Mouse (Mus musculus) neural tube, embryonic 13.5 days (tissue): ENCODE measurements around the gene Cmas. TPM values are rescaled to one million over a fixed set of nuclear protein-coding genes. Genes with fewer than 3 reads are reported as not detected.
A peak's percentile ranks its signal among the peaks of the same experiment; 100 is the strongest.

Experiments
- ATAC-seq: fragments of 200-750 bp; cut with Nextera tagmentation; 2 replicates; pipeline ENCODE4 v1.8.0; 2017; ENCODE audit warnings: low read depth, mild to moderate bottlenecking, moderate TSS enrichment, moderate library complexity
- H3K27ac ChIP-seq: fragments of 300-500 bp; sonication (generic); replicated peaks from 2 replicates; pipeline ENCODE4 v1.5.1; 2015; ENCODE audit warnings: moderate library complexity, mild to moderate bottlenecking, inconsistent platforms
- H3K27me3 ChIP-seq: fragments of 300-500 bp; sonication (generic); 2 replicates; pipeline ENCODE4 v1.6.1; 2015; ENCODE audit warnings: mild to moderate bottlenecking, inconsistent platforms
- H3K36me3 ChIP-seq: fragments of 300-500 bp; sonication (generic); 2 replicates; pipeline ENCODE4 v1.6.1; 2015; ENCODE audit warnings: mild to moderate bottlenecking, inconsistent platforms
- H3K4me1 ChIP-seq: fragments of 300-500 bp; sonication (generic); replicated peaks from 2 replicates; pipeline ENCODE4 v1.6.1; 2015; ENCODE audit warnings: inconsistent platforms
- H3K4me2 ChIP-seq: fragments of 300-500 bp; sonication (generic); 2 replicates; pipeline ENCODE4 v1.6.1; 2015; ENCODE audit warnings: inconsistent platforms, mild to moderate bottlenecking, moderate library complexity
- H3K4me3 ChIP-seq: fragments of 300-500 bp; sonication (generic); 2 replicates; pipeline ENCODE4 v1.5.1; 2015; ENCODE audit warnings: mild to moderate bottlenecking, inconsistent platforms
- H3K9ac ChIP-seq: fragments of 300-500 bp; sonication (generic); 2 replicates; pipeline ENCODE4 v1.6.1; 2015; ENCODE audit warnings: moderate library complexity, mild to moderate bottlenecking, inconsistent platforms
- H3K9me3 ChIP-seq: fragments of 300-500 bp; sonication (generic); 2 replicates; pipeline ENCODE4 v1.6.1; 2016; ENCODE audit warnings: inconsistent platforms
- WGBS: fragments of 180-500 bp; shearing (Covaris S2); methylation state at CpG from one replicate; pipeline ENCODE4 v1.1.7; 2015; 5-methylcytosine and 5-hydroxymethylcytosine counted together
- polyA plus RNA-seq: library from polyadenylated mRNA; unstranded; fragments of >200 nt; fragmentation: Nextera tagmentation; extraction: Ambion mirVana; gene quantifications from 2 replicates; pipeline ENCODE4 v1.2.1, GENCODE M21; 2015

Cmas gene
- polyA plus RNA-seq, 1 experiment from 2014 or later = 174 TPM

- no peaks in the 10 kb centered on the region for H3K9me3 ChIP-seq
- no peak overlapping the region for H3K4me2 ChIP-seq
- no peak overlapping the region for H3K27ac ChIP-seq
- H3K4me3 ChIP-seq = no peak overlapping the region
- peak; percentile 60 for ATAC-seq
- no peaks in the 10 kb centered on the region for H3K27me3 ChIP-seq
- H3K9ac ChIP-seq = no peak overlapping the region
- WGBS = 50% methylated on average over 8 of the region's 8 CpGs
- no peaks in the 10 kb centered on the region for H3K4me1 ChIP-seq
- H3K36me3 ChIP-seq = no peaks in the 10 kb centered on the region
Observed at GRCm38 (mm10) chr6:142735302-142736005, 21.0 kb upstream of the Cmas start.

GRCm38 (mm10) chr6:142738225-142738624 lies 18.3 kb upstream of the Cmas start:
- Histone ChIP-seq H3K27me3 (no peaks in the 10 kb centered on the region), H3K27ac (no peak overlapping the region), H3K9me3 (no peaks in the 10 kb centered on the region), H3K4me2 (no peak overlapping the region), H3K9ac (no peak overlapping the region), H3K4me1 (no peaks in the 10 kb centered on the region), H3K36me3 (no peaks in the 10 kb centered on the region), H3K4me3 (no peak overlapping the region)
- 95% methylated on average over 2 of the region's 2 CpGs for WGBS
- no peak for ATAC-seq

DNA sequence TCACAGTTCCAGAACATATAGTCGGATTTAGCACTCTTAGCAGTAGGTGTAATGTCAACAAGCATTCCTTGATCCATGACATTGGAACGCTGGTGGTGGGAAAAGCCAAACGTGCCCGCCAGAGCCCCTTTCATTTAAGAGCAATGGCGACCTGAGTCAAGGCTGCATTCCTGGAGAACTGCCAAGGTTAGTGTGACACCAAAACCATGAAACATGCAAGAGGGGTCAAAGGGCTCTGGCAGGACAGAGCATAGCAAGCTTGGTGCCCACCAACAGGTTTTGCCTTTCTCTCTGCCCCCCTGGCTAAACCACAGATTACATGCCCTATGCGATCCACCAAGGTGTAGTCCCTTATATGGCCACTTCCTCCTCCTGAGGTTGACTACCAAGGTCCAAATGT lies 17.8 kb upstream of the Cmas start:
- no peaks in the 10 kb centered on the region for H3K36me3 ChIP-seq
- no peaks in the 10 kb centered on the region for H3K4me1 ChIP-seq
- H3K4me2 ChIP-seq = no peak overlapping the region
- ATAC-seq = no peak
- H3K4me3 ChIP-seq = no peak overlapping the region
- H3K27me3 ChIP-seq = no peaks in the 10 kb centered on the region
- H3K9me3 ChIP-seq = no peaks in the 10 kb centered on the region
- 78% methylated on average over 6 of the region's 6 CpGs for WGBS
- no peak overlapping the region for H3K27ac ChIP-seq
- no peak overlapping the region for H3K9ac ChIP-seq

DNA sequence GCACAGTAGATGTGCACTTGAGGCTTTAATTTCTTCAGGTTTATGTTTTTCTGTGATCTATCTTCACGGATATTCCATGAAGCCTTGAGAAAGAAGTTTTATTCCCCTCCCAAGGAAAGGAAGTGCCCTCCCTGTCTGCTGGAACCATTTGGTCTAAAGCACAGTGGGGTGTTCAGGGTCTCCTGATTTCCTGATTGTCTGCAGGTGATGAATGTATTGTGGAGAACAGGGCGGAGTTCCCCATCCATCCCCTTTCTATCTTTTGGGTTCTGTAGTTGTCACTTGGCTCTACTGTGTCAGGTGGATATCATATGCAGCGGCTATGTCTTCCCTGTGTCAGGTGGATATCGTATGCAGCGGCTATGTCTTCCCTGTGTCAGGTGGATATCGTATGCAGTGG lies 14.7 kb upstream of the Cmas start:
- Histone ChIP-seq H3K9me3 (no peaks in the 10 kb centered on the region), H3K36me3 (no peaks in the 10 kb centered on the region), H3K4me2 (no peak overlapping the region), H3K9ac (no peak overlapping the region), H3K4me3 (no peak overlapping the region), H3K4me1 (no peaks in the 10 kb centered on the region), H3K27ac (no peak overlapping the region), H3K27me3 (no peaks in the 10 kb centered on the region)
- WGBS = 87% methylated on average over 6 of the region's 6 CpGs
- no peak for ATAC-seq

DNA sequence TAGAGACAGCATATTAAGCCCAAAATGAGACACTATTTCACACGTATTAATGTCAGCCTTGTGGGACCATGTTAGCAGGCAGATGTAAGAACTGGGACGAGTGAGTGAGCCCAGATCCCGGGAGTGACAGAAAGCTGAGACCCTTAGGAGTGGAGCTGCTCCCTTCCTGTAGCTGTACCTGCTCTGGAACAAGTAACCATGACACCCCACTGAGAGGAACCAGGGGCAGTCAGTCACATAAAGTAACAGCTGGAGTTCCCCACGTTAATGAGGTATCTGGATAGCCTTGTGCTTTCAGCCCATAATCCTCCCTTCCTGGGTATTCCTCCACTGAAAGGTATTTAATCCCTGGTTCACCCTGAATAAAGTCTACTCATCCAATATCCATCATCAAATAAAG lies 13.3 kb upstream of the Cmas start:
- H3K4me2 ChIP-seq = no peak overlapping the region
- ATAC-seq = no peak
- no peaks in the 10 kb centered on the region for H3K36me3 ChIP-seq
- no peak overlapping the region for H3K9ac ChIP-seq
- no peak overlapping the region for H3K4me3 ChIP-seq
- no peak overlapping the region for H3K27ac ChIP-seq
- H3K4me1 ChIP-seq = no peaks in the 10 kb centered on the region
- H3K27me3 ChIP-seq = no peaks in the 10 kb centered on the region
- 70% methylated on average over 4 of the region's 4 CpGs for WGBS
- H3K9me3 ChIP-seq = no peaks in the 10 kb centered on the region

GRCm38 (mm10) chr6:142745484-142745883 lies 11.0 kb upstream of the Cmas start:
- 95% methylated on average over 5 of the region's 5 CpGs for WGBS
- Histone ChIP-seq H3K27me3 (no peaks in the 10 kb centered on the region), H3K9ac (no peak overlapping the region), H3K4me1 (no peaks in the 10 kb centered on the region), H3K9me3 (no peaks in the 10 kb centered on the region), H3K36me3 (no peaks in the 10 kb centered on the region), H3K27ac (no peak overlapping the region), H3K4me2 (no peak overlapping the region), H3K4me3 (no peak overlapping the region)
- no peak for ATAC-seq

- no peak overlapping the region for H3K27ac ChIP-seq
- no peak overlapping the region for H3K4me3 ChIP-seq
- no peaks in the 10 kb centered on the region for H3K27me3 ChIP-seq
- H3K4me2 ChIP-seq = no peak overlapping the region
- H3K9me3 ChIP-seq = no peaks in the 10 kb centered on the region
- no peak overlapping the region for H3K9ac ChIP-seq
- 86% methylated on average over 7 of the region's 7 CpGs for WGBS
- ATAC-seq = no peak
- no peaks in the 10 kb centered on the region for H3K36me3 ChIP-seq
- H3K4me1 ChIP-seq = no peaks in the 10 kb centered on the region
Observed at GRCm38 (mm10) chr6:142746765-142747164, 9.7 kb upstream of the Cmas start.

- 85% methylated on average over 2 of the region's 2 CpGs for WGBS
- H3K27me3 ChIP-seq = 0 out of 2 replicates have a peak, but pooled peaks cover under 1% of the 10 kb centered on the region
- no peak overlapping the region for H3K9ac ChIP-seq
- H3K27ac ChIP-seq = no peak overlapping the region
- H3K9me3 ChIP-seq = no peaks in the 10 kb centered on the region
- H3K4me1 ChIP-seq = no peaks in the 10 kb centered on the region
- H3K4me3 ChIP-seq = no peak overlapping the region
- no peak for ATAC-seq
- H3K36me3 ChIP-seq = no peaks in the 10 kb centered on the region
- H3K4me2 ChIP-seq = no peak overlapping the region
Observed at GRCm38 (mm10) chr6:142747165-142747564, 9.3 kb upstream of the Cmas start.

GRCm38 (mm10) chr6:142748057-142748708 lies 8.3 kb upstream of the Cmas start:
- Histone ChIP-seq H3K9me3 (no peaks in the 10 kb centered on the region), H3K4me1 (no peaks in the 10 kb centered on the region), H3K27ac (no peak overlapping the region), H3K27me3 (0 out of 2 replicates have a peak, but pooled peaks cover 7% of the 10 kb centered on the region), H3K4me3 (no peak overlapping the region), H3K4me2 (no peak overlapping the region), H3K9ac (no peak overlapping the region), H3K36me3 (no peaks in the 10 kb centered on the region)
- WGBS = 73% methylated on average over 8 of the region's 8 CpGs
- ATAC-seq = no peak

DNA sequence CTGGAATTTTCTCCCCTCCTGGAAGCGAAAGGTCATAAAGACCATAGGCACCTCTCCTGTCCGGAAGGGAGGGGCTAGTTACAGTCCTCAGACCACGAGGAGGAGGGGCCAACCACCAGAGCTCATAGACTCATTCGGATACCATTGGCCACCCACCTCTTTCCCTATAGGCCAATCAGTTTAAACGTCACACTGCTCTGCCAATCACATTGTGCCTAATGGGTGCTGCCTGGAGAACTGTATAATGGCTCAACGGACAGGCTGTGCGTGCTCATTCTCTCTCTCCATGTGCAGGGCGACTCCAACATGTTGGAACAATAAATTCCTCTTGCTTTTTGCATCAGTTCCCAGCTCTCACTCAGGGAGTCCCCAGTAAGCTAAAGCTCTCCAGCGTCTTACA lies 5.1 kb upstream of the Cmas start:
- WGBS = 38% methylated on average over 9 of the region's 9 CpGs
- peak; percentile 60 for ATAC-seq
- Histone ChIP-seq H3K4me3 (no peak overlapping the region), H3K4me1 (no peaks in the 10 kb centered on the region), H3K36me3 (no peaks in the 10 kb centered on the region), H3K27me3 (0 out of 2 replicates have a peak, but pooled peaks cover 22% of the 10 kb centered on the region), H3K9ac (no peak overlapping the region), H3K4me2 (peak overlapping the region; percentile 30), H3K9me3 (no peaks in the 10 kb centered on the region), H3K27ac (0 out of 2 replicates have a peak overlapping the region, but pooled peaks have one; percentile 53)

DNA sequence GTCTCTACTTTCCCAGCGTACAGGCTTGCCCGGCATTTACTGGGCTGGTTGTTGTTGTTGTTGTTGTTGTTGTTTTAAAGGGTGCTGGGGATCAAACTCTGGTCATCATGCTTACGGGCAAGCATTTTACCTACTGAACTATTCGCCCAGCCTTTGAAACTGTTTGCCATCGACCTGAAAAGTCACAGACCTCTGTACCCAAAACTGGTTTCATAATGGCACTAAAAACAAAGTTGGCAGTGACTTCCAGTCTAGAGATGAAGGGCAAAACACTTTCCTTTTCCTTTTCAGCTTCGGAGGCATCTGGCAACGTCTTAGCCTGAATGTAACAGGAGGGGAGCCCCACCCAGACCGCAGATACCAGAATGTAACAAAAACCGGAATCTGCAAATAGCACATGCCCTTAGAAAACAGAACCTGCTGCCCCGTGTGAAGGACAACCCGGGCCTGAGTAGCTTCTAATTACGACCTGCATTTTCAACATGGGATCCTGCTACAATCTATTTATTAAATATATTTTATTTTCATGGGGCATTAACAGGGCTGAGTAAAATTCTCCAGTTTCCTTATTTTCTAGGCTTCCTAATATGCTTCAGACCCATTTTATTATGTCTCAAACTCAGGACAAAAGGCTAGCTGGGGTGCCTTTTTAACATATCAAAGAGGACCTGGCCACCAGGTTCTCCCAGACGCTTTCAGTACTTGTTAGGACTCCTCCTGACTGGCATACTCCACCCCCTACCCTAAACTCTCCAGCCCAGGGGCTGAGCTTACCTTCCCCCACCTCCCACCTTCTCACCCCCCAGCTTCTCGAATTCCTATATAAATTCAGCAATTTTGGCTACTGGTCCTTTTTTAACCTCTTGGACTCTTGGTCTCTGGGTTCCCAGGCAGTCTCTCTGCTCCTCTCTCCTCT lies 3.9 kb upstream of the Cmas start:
- Histone ChIP-seq H3K9ac (no peak overlapping the region), H3K4me2 (no peak overlapping the region), H3K9me3 (no peaks in the 10 kb centered on the region), H3K4me3 (no peak overlapping the region), H3K4me1 (peaks cover 4% of the 10 kb centered on the region), H3K27ac (no peak overlapping the region), H3K27me3 (0 out of 2 replicates have a peak, but pooled peaks cover 22% of the 10 kb centered on the region), H3K36me3 (no peaks in the 10 kb centered on the region)
- ATAC-seq = no peak
- WGBS = 35% methylated on average over 14 of the region's 14 CpGs
